Mouse (Mus musculus) myocyte (in vitro differentiated cells): ENCODE data around the gene Rab5c.

ENCODE experiments used
- CEBPB ChIP-seq: IDR thresholded peaks from 2 replicates; pipeline ENCODE4 v1.6.1; 2011; ENCODE audit warnings: mild to moderate bottlenecking, moderate library complexity; ENCODE audit not compliant: poor library complexity, insufficient read depth, severe bottlenecking
- E2F4 ChIP-seq: IDR thresholded peaks from one replicate; pipeline ENCODE4 v1.6.1; 2011; ENCODE audit warnings: mild to moderate bottlenecking, control low read depth, moderate library complexity; ENCODE audit not compliant: insufficient read depth
- MAX ChIP-seq: IDR thresholded peaks from one replicate; pipeline ENCODE4 v1.6.1; 2011; ENCODE audit warnings: low read depth, mild to moderate bottlenecking, control low read depth
- MYOD1 ChIP-seq, 3 experiments: IDR thresholded peaks; one replicate each; pipeline ENCODE4 v1.6.1; 2011; ENCODE audit warnings: control low read depth in 2 of 3, low read depth in 2 of 3, mild to moderate bottlenecking in 2 of 3, moderate library complexity in 1 of 3; ENCODE audit not compliant: insufficient read length in 2 of 3, control insufficient read depth in 1 of 3
- MYOG ChIP-seq, 3 experiments: IDR thresholded peaks; one replicate each; pipeline ENCODE4 v1.6.1; 2011; ENCODE audit warnings: control low read depth in 2 of 3, low read depth in 2 of 3, mild to moderate bottlenecking in 2 of 3; ENCODE audit not compliant: insufficient read length in 2 of 3, control insufficient read depth in 1 of 3, insufficient read depth in 1 of 3
- POLR2A ChIP-seq: IDR thresholded peaks from one replicate; pipeline ENCODE4 v1.6.1; 2011; ENCODE audit warnings: low read depth, mild to moderate bottlenecking, control low read depth, moderate library complexity; ENCODE audit not compliant: insufficient read length
- POLR2AphosphoS2 ChIP-seq: IDR thresholded peaks from one replicate; pipeline ENCODE4 v1.6.1; 2011; ENCODE audit warnings: low read depth, control low read depth; ENCODE audit not compliant: insufficient read length
- REST ChIP-seq: IDR thresholded peaks from one replicate; pipeline ENCODE4 v1.6.1; 2011; ENCODE audit warnings: mild to moderate bottlenecking, control low read depth, moderate library complexity; ENCODE audit not compliant: insufficient read depth, insufficient read length
- SRF ChIP-seq: IDR thresholded peaks from one replicate; pipeline ENCODE4 v1.6.1; 2011; ENCODE audit warnings: low read depth; ENCODE audit not compliant: control insufficient read depth, insufficient read length
- TCF12 ChIP-seq: IDR thresholded peaks from one replicate; pipeline ENCODE4 v1.6.1; 2011; ENCODE audit warnings: mild to moderate bottlenecking, control low read depth; ENCODE audit not compliant: poor library complexity, insufficient read depth, severe bottlenecking
- TCF3 ChIP-seq: IDR thresholded peaks from one replicate; pipeline ENCODE4 v1.6.1; 2011; ENCODE audit warnings: low read depth, control low read depth; ENCODE audit not compliant: insufficient read length
- USF1 ChIP-seq: IDR thresholded peaks from one replicate; pipeline ENCODE4 v1.6.1; 2011; ENCODE audit warnings: low read depth, mild to moderate bottlenecking, control low read depth, moderate library complexity

GRCm38 (mm10) chr11:100774261-100774660, 36.2 kb upstream of the Rab5c start:
- no peak for TF ChIP-seq POLR2A
- TF ChIP-seq MYOG (IDR thresholded peaks at IDR 0.05; ENCODE audit: control insufficient read depth in 1 of 3, insufficient read depth in 1 of 3, insufficient read length in 2 of 3, low read depth in 2 of 3) = no peak
- TF ChIP-seq TCF12 = no peak
- TF ChIP-seq E2F4 = no peak
- no peak for TF ChIP-seq MAX
- TF ChIP-seq USF1 = no peak
- no peak for TF ChIP-seq POLR2AphosphoS2
- no peak for TF ChIP-seq CEBPB
- no peak for TF ChIP-seq SRF
- TF ChIP-seq MYOD1 (IDR thresholded peaks at IDR 0.05; ENCODE audit: control insufficient read depth in 1 of 3, insufficient read length in 2 of 3, low read depth in 2 of 3) = no peak
- no peak for TF ChIP-seq REST
- TF ChIP-seq TCF3 = no peak
